Mouse (Mus musculus) heart, postnatal 0 days (tissue): ENCODE data around the gene Cfap44.

Experiments
- CTCF ChIP-seq: IDR thresholded peaks from 2 replicates; pipeline ENCODE4 v1.5.1; 2016; ENCODE audit warnings: antibody characterized with exemption, control low read depth, low read depth
- EP300 ChIP-seq: IDR thresholded peaks from 2 replicates; pipeline ENCODE4 v1.6.1; 2016; ENCODE audit warnings: antibody characterized with exemption, low read depth

GRCm38 (mm10) chr16:44394577-44395243 is at the start of gene Cfap44:
- TF ChIP-seq EP300 (no peak), CTCF (no peak)
